Mouse (Mus musculus): ENCODE results near the gene Raver1. TPM values are rescaled to one million over a fixed set of nuclear protein-coding genes. Genes with fewer than 3 reads are reported as not detected.

Raver1 gene
- polyA plus RNA-seq, 1 experiment from 2014 or later = 43.6 TPM

- WGBS = under 1% methylated on average over 36 of the region's 36 CpGs
- Histone ChIP-seq H3K9me3 (replicated peaks; ENCODE audit: control insufficient read depth, low read length) (no peaks in the 10 kb centered on the region), H3K27me3 (replicated peaks; ENCODE audit: control insufficient read depth, insufficient read depth, low read length) (peaks cover 68% of the 10 kb centered on the region), H3K4me3 (ENCODE audit: low read depth, low read length) (peak overlapping the region; percentile 42), H3K36me3 (ENCODE audit: control insufficient read depth, insufficient read depth, low read length) (no peaks in the 10 kb centered on the region), H3K9ac (ENCODE audit: low read length) (peak overlapping the region; percentile 52), H3K27ac (ENCODE audit: low read depth, low read length) (no peak overlapping the region), H3K4me2 (ENCODE audit: low read length) (peak overlapping the region; percentile 94), H3K4me1 (ENCODE audit: control insufficient read depth, insufficient read depth, low read length) (peaks cover 8% of the 10 kb centered on the region)
- peak; percentile 68 for DNase-seq (ENCODE audit: low spot score)
- ATAC-seq = peak; percentile 64
These were observed 60.4 kb downstream of the Raver1 start for GRCm38 (mm10) chr9:21031251-21031895.

- H3K27me3 ChIP-seq (replicated peaks; ENCODE audit: control insufficient read depth, insufficient read depth, low read length) = peaks cover 62% of the 10 kb centered on the region
- peak overlapping the region; percentile 94 for H3K4me2 ChIP-seq (ENCODE audit: low read length)
- DNase-seq (ENCODE audit: low spot score) (peak; percentile 83), ATAC-seq (peak; percentile 47; the same call in 1 of the 2 replicates)
- peak overlapping the region; percentile 42 for H3K4me3 ChIP-seq (ENCODE audit: low read depth, low read length)
- H3K9me3 ChIP-seq (replicated peaks; ENCODE audit: control insufficient read depth, low read length) = no peaks in the 10 kb centered on the region
- under 1% methylated on average over 13 of the region's 13 CpGs for WGBS
- H3K27ac ChIP-seq (ENCODE audit: low read depth, low read length) = no peak overlapping the region
- H3K36me3 ChIP-seq (ENCODE audit: control insufficient read depth, insufficient read depth, low read length) = no peaks in the 10 kb centered on the region
- H3K4me1 ChIP-seq (ENCODE audit: control insufficient read depth, insufficient read depth, low read length) = peaks cover 8% of the 10 kb centered on the region
- no peak overlapping the region for H3K9ac ChIP-seq (ENCODE audit: low read length)
These were observed 61.0 kb downstream of the Raver1 start for GRCm38 (mm10) chr9:21030781-21031250.

- H3K36me3 ChIP-seq (ENCODE audit: control insufficient read depth, insufficient read depth, low read length) = no peaks in the 10 kb centered on the region
- H3K9me3 ChIP-seq (replicated peaks; ENCODE audit: control insufficient read depth, low read length) = no peaks in the 10 kb centered on the region
- peaks cover 8% of the 10 kb centered on the region for H3K4me1 ChIP-seq (ENCODE audit: control insufficient read depth, insufficient read depth, low read length)
- WGBS = 25% methylated on average over 22 of the region's 22 CpGs
- H3K4me3 ChIP-seq (ENCODE audit: low read depth, low read length) = no peak overlapping the region
- DNase-seq (ENCODE audit: low spot score) (no peak), ATAC-seq (no peak)
- H3K4me2 ChIP-seq (ENCODE audit: low read length) = peak overlapping the region; percentile 94; the same call in 1 of the 2 replicates
- H3K27ac ChIP-seq (ENCODE audit: low read depth, low read length) = no peak overlapping the region
- peaks cover 55% of the 10 kb centered on the region for H3K27me3 ChIP-seq (replicated peaks; ENCODE audit: control insufficient read depth, insufficient read depth, low read length)
- H3K9ac ChIP-seq (ENCODE audit: low read length) = no peak overlapping the region
These were observed 61.7 kb downstream of the Raver1 start for GRCm38 (mm10) chr9:21030055-21030600.

- Histone ChIP-seq H3K4me2 (ENCODE audit: low read length) (peak within 1 kb of the TSS; percentile 94), H3K4me3 (ENCODE audit: low read depth, low read length) (peak within 1 kb of the TSS; percentile 8; the same call in 1 of the 2 replicates), H3K9ac (ENCODE audit: low read length) (peak within 1 kb of the TSS; percentile 5; the same call in 1 of the 2 replicates), H3K4me1 (ENCODE audit: control insufficient read depth, insufficient read depth, low read length) (peaks cover 8% of the 10 kb centered on the region), H3K36me3 (ENCODE audit: control insufficient read depth, insufficient read depth, low read length) (no peaks in the 10 kb centered on the region), H3K9me3 (replicated peaks; ENCODE audit: control insufficient read depth, low read length) (no peaks in the 10 kb centered on the region), H3K27ac (ENCODE audit: low read depth, low read length) (no peak within 1 kb of the TSS), H3K27me3 (replicated peaks; ENCODE audit: control insufficient read depth, insufficient read depth, low read length) (peaks cover 49% of the 10 kb centered on the region)
- ATAC-seq = 0 out of 2 replicates have a peak, but pooled peaks have one; percentile 6
- 3% methylated on average over 37 of the region's 37 CpGs for WGBS
- peak; percentile 64 for DNase-seq (ENCODE audit: low spot score)
These were observed 62.3 kb downstream of the Raver1 start, which contains the start of gene Icam4 for GRCm38 (mm10) chr9:21029291-21030054. TSS of gene Icam4 (plus strand) at chr9:21029373.

GRCm38 (mm10) chr9:21028560-21029110 lies 63.2 kb downstream of the Raver1 start:
- no peak overlapping the region for H3K4me3 ChIP-seq (ENCODE audit: low read depth, low read length)
- DNase-seq (ENCODE audit: low spot score) = no peak
- H3K27ac ChIP-seq (ENCODE audit: low read depth, low read length) = no peak overlapping the region
- H3K27me3 ChIP-seq (replicated peaks; ENCODE audit: control insufficient read depth, insufficient read depth, low read length) = peaks cover 44% of the 10 kb centered on the region
- ATAC-seq = no peak
- no peaks in the 10 kb centered on the region for H3K36me3 ChIP-seq (ENCODE audit: control insufficient read depth, insufficient read depth, low read length)
- no peaks in the 10 kb centered on the region for H3K9me3 ChIP-seq (replicated peaks; ENCODE audit: control insufficient read depth, low read length)
- H3K9ac ChIP-seq (ENCODE audit: low read length) = no peak overlapping the region
- WGBS = 73% methylated on average over 6 of the region's 6 CpGs
- H3K4me2 ChIP-seq (ENCODE audit: low read length) = no peak overlapping the region
- H3K4me1 ChIP-seq (ENCODE audit: control insufficient read depth, insufficient read depth, low read length) = peaks cover 8% of the 10 kb centered on the region

- Histone ChIP-seq H3K4me3 (ENCODE audit: low read depth, low read length) (no peak overlapping the region), H3K27me3 (replicated peaks; ENCODE audit: control insufficient read depth, insufficient read depth, low read length) (peaks cover 35% of the 10 kb centered on the region), H3K9ac (ENCODE audit: low read length) (no peak overlapping the region), H3K9me3 (replicated peaks; ENCODE audit: control insufficient read depth, low read length) (no peaks in the 10 kb centered on the region), H3K36me3 (ENCODE audit: control insufficient read depth, insufficient read depth, low read length) (no peaks in the 10 kb centered on the region), H3K27ac (ENCODE audit: low read depth, low read length) (no peak overlapping the region), H3K4me2 (ENCODE audit: low read length) (no peak overlapping the region), H3K4me1 (ENCODE audit: control insufficient read depth, insufficient read depth, low read length) (peaks cover 3% of the 10 kb centered on the region)
- no peak for DNase-seq (ENCODE audit: low spot score)
- 62% methylated on average over 8 of the region's 8 CpGs for WGBS
- no peak for ATAC-seq
These were observed 64.0 kb downstream of the Raver1 start for GRCm38 (mm10) chr9:21027774-21028290.

- no peaks in the 10 kb centered on the region for H3K36me3 ChIP-seq (ENCODE audit: control insufficient read depth, insufficient read depth, low read length)
- DNase-seq (ENCODE audit: low spot score) (no peak), ATAC-seq (no peak)
- no peak overlapping the region for H3K4me3 ChIP-seq (ENCODE audit: low read depth, low read length)
- H3K9me3 ChIP-seq (replicated peaks; ENCODE audit: control insufficient read depth, low read length) = no peaks in the 10 kb centered on the region
- peaks cover 26% of the 10 kb centered on the region for H3K27me3 ChIP-seq (replicated peaks; ENCODE audit: control insufficient read depth, insufficient read depth, low read length)
- H3K9ac ChIP-seq (ENCODE audit: low read length) = no peak overlapping the region
- H3K4me2 ChIP-seq (ENCODE audit: low read length) = no peak overlapping the region
- 88% methylated on average over 12 of the region's 12 CpGs for WGBS
- H3K4me1 ChIP-seq (ENCODE audit: control insufficient read depth, insufficient read depth, low read length) = peaks cover 2% of the 10 kb centered on the region; the same call in 1 of the 2 replicates
- no peak overlapping the region for H3K27ac ChIP-seq (ENCODE audit: low read depth, low read length)
These were observed 65.0 kb downstream of the Raver1 start for GRCm38 (mm10) chr9:21026849-21027248.

- Histone ChIP-seq H3K27me3 (replicated peaks; ENCODE audit: control insufficient read depth, insufficient read depth, low read length) (peaks cover 18% of the 10 kb centered on the region), H3K9ac (ENCODE audit: low read length) (no peak overlapping the region), H3K9me3 (replicated peaks; ENCODE audit: control insufficient read depth, low read length) (no peaks in the 10 kb centered on the region), H3K27ac (ENCODE audit: low read depth, low read length) (no peak overlapping the region), H3K36me3 (ENCODE audit: control insufficient read depth, insufficient read depth, low read length) (no peaks in the 10 kb centered on the region), H3K4me1 (ENCODE audit: control insufficient read depth, insufficient read depth, low read length) (peaks cover 2% of the 10 kb centered on the region; the same call in 1 of the 2 replicates), H3K4me3 (ENCODE audit: low read depth, low read length) (no peak overlapping the region), H3K4me2 (ENCODE audit: low read length) (no peak overlapping the region)
- ATAC-seq (no peak), DNase-seq (ENCODE audit: low spot score) (no peak)
- WGBS = 77% methylated on average over 19 of the region's 19 CpGs
These were observed 66.5 kb downstream of the Raver1 start for GRCm38 (mm10) chr9:21025258-21025810.
